Mouse (Mus musculus) gastrocnemius, adult 18-20 months (tissue): Measurements from ENCODE around the gene Arl8b. TPM values are rescaled to one million over a fixed set of nuclear protein-coding genes. Genes with fewer than 3 reads are reported as not detected.

Experiments
- total RNA-seq, 2 experiments: library from RNA; stranded (reverse); gene quantifications; 2 replicates each; pipeline ENCODE4 v1.2.3; 2021

Arl8b gene
- total RNA-seq, 2 experiments from 2014 or later: 114 to 126 TPM

Other genes starting within 250 kb of the Arl8b start
- gene Bhlhe40, start 122.5 kb upstream of the Arl8b start, total RNA-seq: 10 to 100 TPM; 70.0 to 98.6 TPM
- 1 to 10 TPM; 2.7 to 5.1 TPM for gene Edem1, start 45.5 kb downstream of the Arl8b start, total RNA-seq